Mouse (Mus musculus) megakaryocyte, embryonic 14.5 days (primary cell): Measurements from ENCODE around the gene Trib2. TPM values are rescaled to one million over a fixed set of nuclear protein-coding genes. Genes with fewer than 3 reads are reported as not detected.

Experiments used
- H3K27me3 ChIP-seq: replicated peaks from 2 replicates; pipeline ENCODE3; 2012; ENCODE audit warnings: inconsistent platforms
- H3K36me3 ChIP-seq: replicated peaks from 2 replicates; pipeline ENCODE3; 2012; ENCODE audit warnings: low read length, inconsistent platforms, mixed read lengths
- H3K4me1 ChIP-seq: 2 replicates; pipeline ENCODE4 v1.6.1; 2012; ENCODE audit warnings: inconsistent platforms
- H3K4me3 ChIP-seq: replicated peaks from 2 replicates; pipeline ENCODE3; 2012; ENCODE audit warnings: moderate library complexity, mild to moderate bottlenecking, inconsistent platforms
- H3K9me3 ChIP-seq: 2 replicates; pipeline ENCODE4 v1.6.1; 2012; ENCODE audit warnings: inconsistent platforms
- FLI1 ChIP-seq: IDR thresholded peaks from 2 replicates; pipeline ENCODE4 v1.6.1; 2012; ENCODE audit warnings: low read length, inconsistent platforms, mixed read lengths
- GATA1 ChIP-seq: IDR thresholded peaks from 3 replicates; pipeline ENCODE4 v1.6.1; 2012; ENCODE audit warnings: mixed read lengths, low read length, inconsistent platforms, borderline replicate concordance
- polyA plus RNA-seq: library from polyadenylated mRNA; stranded (reverse); fragments of >175 nt; gene quantifications from 2 replicates; pipeline ENCODE4 v1.2.3, GENCODE M21; 2012; ENCODE audit warnings: low replicate concordance; ENCODE audit not compliant: insufficient read depth

The Trib2 gene
- polyA plus RNA-seq, 1 experiment: 2.6 TPM

DNA sequence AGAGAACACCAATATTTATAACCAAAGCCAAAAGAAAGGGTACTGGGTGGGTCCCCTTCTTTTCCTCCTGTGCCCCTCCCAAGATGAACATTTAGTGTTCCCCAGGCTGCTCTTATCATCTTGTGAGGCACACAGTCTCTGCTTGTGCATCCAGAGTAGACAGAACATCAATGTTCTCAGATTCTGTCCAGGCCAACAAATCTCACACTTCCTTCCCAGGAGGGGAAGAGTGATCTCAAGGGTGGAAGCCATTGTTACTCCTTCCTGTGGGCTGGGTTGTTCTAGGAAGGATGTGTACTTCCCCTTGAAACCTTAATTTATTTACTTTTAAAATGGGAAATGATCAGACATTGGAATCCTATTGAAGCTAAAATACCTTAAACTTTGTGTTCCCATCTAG, 39.7 kb downstream of the Trib2 start:
- Histone ChIP-seq H3K9me3 (peaks cover 4% of the 10 kb centered on the region; the same call in 1 of the 2 replicates), H3K36me3 (no peaks in the 10 kb centered on the region), H3K4me3 (no peak overlapping the region), H3K27me3 (no peaks in the 10 kb centered on the region), H3K4me1 (no peaks in the 10 kb centered on the region)
- TF ChIP-seq GATA1 (no peak), FLI1 (no peak)

DNA sequence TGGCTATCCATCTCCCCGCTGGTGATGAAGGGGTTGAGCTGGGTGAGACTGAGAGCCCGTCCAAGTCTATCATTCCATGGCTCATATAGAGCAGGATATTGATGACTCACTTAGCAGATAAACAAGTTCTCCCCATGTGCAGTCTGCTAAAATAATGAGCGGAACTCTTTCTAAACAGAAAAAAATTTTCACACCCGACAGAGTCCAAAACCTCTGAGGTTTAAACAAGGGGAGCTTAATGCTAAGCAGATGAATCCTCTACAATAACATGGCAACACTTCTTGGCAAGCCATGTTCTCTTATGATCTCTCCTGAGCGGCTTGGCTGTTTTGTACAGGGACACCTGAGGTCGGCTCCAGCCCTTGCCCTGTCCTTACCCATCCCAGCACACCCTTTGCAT, 45.0 kb downstream of the Trib2 start:
- no peak for TF ChIP-seq FLI1
- TF ChIP-seq GATA1: no peak
- Histone ChIP-seq H3K27me3 (no peaks in the 10 kb centered on the region), H3K36me3 (no peaks in the 10 kb centered on the region), H3K9me3 (no peaks in the 10 kb centered on the region), H3K4me3 (no peak overlapping the region), H3K4me1 (no peaks in the 10 kb centered on the region)

DNA sequence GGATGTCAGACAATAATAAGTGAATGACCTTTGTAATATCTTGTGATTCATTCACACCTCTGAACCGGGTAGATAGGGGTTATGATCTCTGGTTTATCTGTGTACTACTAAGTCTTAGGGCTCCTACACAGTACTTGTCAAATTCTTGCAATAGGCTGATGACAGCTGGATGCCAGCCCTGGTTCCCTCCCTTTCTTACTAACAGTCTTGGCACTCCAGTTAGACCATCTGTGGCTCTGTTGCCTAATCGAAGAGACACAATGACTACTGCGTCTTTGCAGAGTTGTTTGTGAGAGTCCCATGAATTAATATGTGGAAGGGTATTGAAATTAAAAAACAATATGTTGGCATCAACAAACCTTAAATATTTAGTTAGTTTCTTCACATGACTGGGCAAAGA, 48.2 kb downstream of the Trib2 start:
- no peaks in the 10 kb centered on the region for H3K36me3 ChIP-seq
- H3K27me3 ChIP-seq: no peaks in the 10 kb centered on the region
- H3K9me3 ChIP-seq: no peaks in the 10 kb centered on the region
- no peaks in the 10 kb centered on the region for H3K4me1 ChIP-seq
- H3K4me3 ChIP-seq: no peak overlapping the region
- TF ChIP-seq GATA1 (no peak), FLI1 (no peak)

DNA sequence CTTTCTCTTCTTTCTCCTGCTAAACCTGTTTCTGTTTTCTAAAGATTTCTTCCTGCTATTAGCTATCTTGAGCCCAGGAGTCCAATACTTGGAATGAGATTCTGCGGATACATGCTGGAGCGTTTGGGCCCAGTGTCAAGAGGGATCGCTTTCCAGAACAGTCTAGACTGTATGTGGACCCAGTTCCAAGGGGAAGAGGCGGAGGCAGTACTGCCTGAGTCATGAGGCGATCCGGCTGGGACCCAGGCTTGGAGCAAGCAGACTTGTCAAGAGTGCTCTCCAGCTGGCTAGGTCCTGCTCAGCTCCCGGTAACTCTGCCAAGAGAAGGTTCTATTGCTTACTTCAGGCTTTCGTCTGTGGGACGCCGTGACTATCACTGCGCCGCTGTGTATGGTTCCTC, 50.7 kb downstream of the Trib2 start:
- H3K27me3 ChIP-seq: no peaks in the 10 kb centered on the region
- no peaks in the 10 kb centered on the region; the same call in 1 of the 2 replicates for H3K9me3 ChIP-seq
- no peak overlapping the region for H3K4me3 ChIP-seq
- H3K36me3 ChIP-seq: no peaks in the 10 kb centered on the region
- no peaks in the 10 kb centered on the region for H3K4me1 ChIP-seq
- TF ChIP-seq GATA1 (no peak), FLI1 (no peak)

DNA sequence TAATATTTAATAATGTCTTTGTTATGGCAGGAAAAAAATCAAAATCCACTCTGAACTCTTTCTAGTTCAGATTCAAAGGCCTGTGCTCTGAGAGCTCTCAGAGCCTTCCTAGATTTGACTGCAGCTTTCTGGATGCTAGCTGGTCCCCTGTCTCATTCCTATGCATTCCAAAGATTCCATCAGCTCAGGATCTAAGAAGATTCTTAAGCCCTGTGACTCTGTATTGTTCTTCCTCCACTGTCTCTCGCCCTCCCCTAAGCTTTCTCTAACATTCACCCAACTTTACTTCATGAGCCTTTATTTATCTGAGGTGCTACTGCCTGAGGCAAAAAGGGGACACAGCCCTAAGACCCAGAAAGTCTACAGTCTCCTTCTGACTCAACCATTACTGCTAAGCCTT, 51.5 kb downstream of the Trib2 start:
- no peaks in the 10 kb centered on the region; the same call in 1 of the 2 replicates for H3K4me1 ChIP-seq
- no peaks in the 10 kb centered on the region; the same call in 1 of the 2 replicates for H3K9me3 ChIP-seq
- TF ChIP-seq GATA1 (no peak), FLI1 (no peak)

DNA sequence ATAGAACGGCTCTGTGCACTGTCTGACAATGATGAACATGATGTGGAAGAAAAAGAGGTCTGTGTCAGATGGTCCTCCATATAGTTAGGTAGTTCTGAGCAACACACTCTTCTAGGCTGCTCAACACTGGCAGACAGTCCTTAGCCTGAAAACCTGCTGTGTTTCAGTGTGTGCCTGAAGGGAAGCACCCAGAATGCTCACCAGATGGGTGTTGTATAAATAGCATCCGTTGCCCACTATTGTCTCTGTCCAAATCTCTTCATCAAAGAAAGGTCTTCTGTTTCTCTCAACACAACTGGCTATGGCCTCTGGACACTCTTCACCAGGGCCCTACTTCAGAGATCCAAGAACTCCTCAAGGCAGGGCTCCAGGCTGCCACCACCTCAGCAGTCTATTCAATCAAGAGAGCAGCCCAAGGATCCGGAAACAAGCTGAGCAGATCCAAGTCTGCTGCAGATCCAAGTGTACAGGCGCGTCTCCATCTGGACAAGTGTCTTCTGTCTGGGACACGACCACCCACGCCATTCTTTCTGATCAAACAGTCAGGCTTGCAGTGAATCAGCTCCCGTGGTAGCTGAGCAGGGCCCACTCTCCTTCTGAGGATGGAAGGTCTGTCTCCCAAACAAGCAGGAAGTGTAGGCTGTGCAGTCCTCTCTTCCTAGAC, 55.1 kb downstream of the Trib2 start:
- Histone ChIP-seq H3K4me3 (no peak overlapping the region), H3K4me1 (peaks cover 9% of the 10 kb centered on the region), H3K9me3 (no peaks in the 10 kb centered on the region; the same call in 1 of the 2 replicates), H3K36me3 (no peaks in the 10 kb centered on the region), H3K27me3 (no peaks in the 10 kb centered on the region)
- TF ChIP-seq FLI1 (no peak), GATA1 (no peak)

More for the DNA sequence above, 51.5 kb downstream of the Trib2 start:
- Histone ChIP-seq H3K27me3 (no peaks in the 10 kb centered on the region), H3K36me3 (no peaks in the 10 kb centered on the region), H3K4me3 (no peak overlapping the region)

DNA sequence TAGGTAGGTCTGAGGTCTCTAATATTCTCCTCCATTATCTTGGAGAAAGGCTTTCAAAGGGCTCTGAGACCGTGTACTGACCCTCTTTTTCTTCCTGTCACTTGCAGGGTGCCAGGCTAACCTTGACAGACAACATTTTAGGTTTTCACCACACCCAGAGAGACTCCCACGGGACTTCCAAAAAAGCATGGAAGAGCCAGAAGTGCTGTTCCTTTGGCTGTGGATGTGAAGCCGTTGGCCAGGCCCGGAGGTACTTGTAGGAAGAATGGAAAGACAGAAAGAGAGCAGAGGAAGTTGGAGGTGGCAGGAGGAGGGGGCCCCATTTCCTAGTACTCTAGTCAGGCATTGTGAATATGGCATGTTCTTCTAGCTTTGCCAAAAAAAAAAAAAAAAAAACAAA, 56.0 kb downstream of the Trib2 start:
- no peaks in the 10 kb centered on the region; the same call in 1 of the 2 replicates for H3K9me3 ChIP-seq
- H3K4me3 ChIP-seq: no peak overlapping the region
- no peaks in the 10 kb centered on the region for H3K36me3 ChIP-seq
- H3K27me3 ChIP-seq: no peaks in the 10 kb centered on the region
- TF ChIP-seq GATA1 (no peak), FLI1 (no peak)
- peaks cover 9% of the 10 kb centered on the region for H3K4me1 ChIP-seq

DNA sequence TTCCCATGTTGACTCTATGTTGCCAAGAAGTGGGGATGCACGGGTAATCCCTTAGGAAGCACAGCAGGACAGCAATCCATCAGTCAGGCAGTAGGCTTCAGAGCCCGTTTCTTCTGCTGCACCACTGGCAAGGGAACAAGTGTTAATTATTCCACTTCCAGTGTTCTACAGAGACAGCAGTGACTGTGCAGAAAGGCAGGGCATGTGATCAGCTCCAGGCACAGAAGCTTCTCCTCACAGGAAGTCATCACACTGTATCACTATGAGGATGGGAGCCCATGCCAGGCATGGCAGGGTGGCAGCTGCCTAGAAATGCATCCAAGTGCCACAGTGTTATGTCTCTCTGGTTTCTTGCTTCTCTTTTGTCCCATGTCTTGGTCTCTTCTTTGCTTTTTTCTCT, 57.9 kb downstream of the Trib2 start:
- H3K4me3 ChIP-seq: peak overlapping the region; percentile 47
- H3K36me3 ChIP-seq: no peaks in the 10 kb centered on the region
- TF ChIP-seq GATA1 (no peak), FLI1 (no peak)
- no peaks in the 10 kb centered on the region for H3K27me3 ChIP-seq
- no peaks in the 10 kb centered on the region; the same call in 1 of the 2 replicates for H3K9me3 ChIP-seq
- H3K4me1 ChIP-seq: peaks cover 9% of the 10 kb centered on the region

DNA sequence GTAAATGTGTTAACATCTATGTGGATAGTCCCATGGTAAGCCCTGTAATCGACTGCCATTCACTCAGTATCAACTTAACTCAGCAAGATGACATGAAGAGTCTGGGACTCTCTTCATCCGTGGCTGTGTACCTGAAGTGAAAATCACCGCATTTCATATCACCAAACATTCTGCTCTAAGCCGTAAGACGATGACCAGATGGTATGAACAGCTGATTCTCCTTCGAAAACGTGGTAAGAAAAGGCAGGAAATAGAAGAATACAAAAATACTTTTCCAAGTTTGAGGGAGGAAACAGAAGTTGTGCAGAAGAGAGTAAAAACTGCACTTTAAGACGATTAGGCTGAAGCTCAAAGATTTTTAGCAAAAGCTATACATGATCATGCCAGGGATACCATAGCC, 59.4 kb downstream of the Trib2 start:
- TF ChIP-seq FLI1 (no peak), GATA1 (no peak)
- Histone ChIP-seq H3K4me1 (peaks cover 12% of the 10 kb centered on the region), H3K27me3 (no peaks in the 10 kb centered on the region), H3K36me3 (no peaks in the 10 kb centered on the region), H3K9me3 (no peaks in the 10 kb centered on the region; the same call in 1 of the 2 replicates), H3K4me3 (no peak overlapping the region)

DNA sequence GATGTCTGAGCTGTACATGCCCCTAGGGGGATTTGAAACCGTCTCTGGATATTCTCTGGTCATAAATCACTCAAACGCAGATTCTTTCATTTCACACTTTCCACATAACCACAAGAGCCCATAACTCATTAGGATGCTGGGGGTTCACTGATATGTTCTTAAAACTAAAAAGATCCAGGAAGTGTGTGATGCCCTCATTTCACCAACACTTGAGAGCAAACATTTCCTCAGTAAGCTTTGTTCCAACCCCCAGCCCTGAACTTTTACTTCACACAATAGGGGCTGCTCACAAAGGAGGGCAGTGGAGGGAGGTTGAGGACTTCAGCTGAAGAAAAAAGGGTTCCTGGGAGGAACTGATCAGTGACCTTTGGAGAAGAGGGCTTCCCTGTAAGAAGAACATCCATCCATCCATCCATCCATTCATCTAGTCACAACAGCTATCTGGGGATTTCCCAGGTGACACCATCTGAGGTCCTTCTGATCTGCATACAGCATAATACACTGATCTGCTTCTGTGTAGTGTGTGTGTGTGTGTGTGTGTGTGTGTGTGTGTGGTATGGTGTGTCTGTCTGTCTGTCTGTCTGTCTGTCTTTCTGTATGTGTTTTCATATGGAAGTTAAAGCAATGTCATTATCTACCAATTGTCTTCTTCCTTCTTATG, 61.6 kb downstream of the Trib2 start:
- TF ChIP-seq FLI1: no peak
- no peak for TF ChIP-seq GATA1
- Histone ChIP-seq H3K4me3 (no peak overlapping the region), H3K4me1 (peaks cover 12% of the 10 kb centered on the region), H3K36me3 (no peaks in the 10 kb centered on the region), H3K27me3 (no peaks in the 10 kb centered on the region), H3K9me3 (no peaks in the 10 kb centered on the region)
